ENCODE assay signal across 10 mouse cellular contexts in the genomic region with DNA sequence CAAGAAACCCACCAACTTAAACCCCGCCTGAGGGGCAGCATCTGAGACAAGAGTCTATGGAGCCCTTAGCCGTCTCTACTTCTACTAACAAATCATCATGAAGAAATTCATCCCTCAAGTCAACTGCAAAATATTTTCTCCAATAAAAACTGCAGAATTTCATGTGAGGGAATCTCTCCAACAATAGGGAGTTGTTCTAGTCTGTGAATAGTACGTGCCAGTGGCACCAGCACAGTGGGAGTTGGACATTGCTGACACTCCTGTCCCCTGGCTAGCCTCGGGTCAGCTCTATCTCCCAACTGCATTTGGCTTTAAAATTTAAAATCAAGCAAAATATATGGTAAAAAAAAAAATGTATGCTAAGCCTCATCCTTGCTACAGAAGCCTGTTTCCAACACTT. TPM values are rescaled to one million over a fixed set of nuclear protein-coding genes. Genes with fewer than 3 reads are reported as not detected.
DNase-seq lines count a peak whose midpoint lies in the region; ATAC-seq and TF ChIP-seq lines count a peak whose summit lies in the region.
"Had no signal": no experiment of that assay in that cellular context is flagged by ENCODE, and none has a peak within 500 bp of the region (broad histone marks: within the 10 kb centered on the region; RNA-seq: fewer than 3 reads in every experiment).

No protein-coding gene starts in this region.

- H3K4me1 ChIP-seq in lung, embryonic 15.5 days, result peaks cover 8% of the 10 kb centered on the region; the same call in 1 of the 2 replicates
- H3K4me1 ChIP-seq in forebrain, embryonic 14.5 days (ENCODE audit: control insufficient read depth, insufficient read depth, low read length), result peaks cover 31% of the 10 kb centered on the region
- peaks cover 12% of the 10 kb centered on the region for H3K4me1 ChIP-seq in limb, embryonic 14.5 days (ENCODE audit: control insufficient read depth, insufficient read depth, low read length)
- peaks cover 19% of the 10 kb centered on the region for H3K4me1 ChIP-seq in stomach, embryonic 16.5 days (ENCODE audit: control insufficient read depth, insufficient read depth, low read length)

- no peak for TF ChIP-seq POLR2A in limb, embryonic 14.5 days (IDR thresholded peaks at IDR 0.05; ENCODE audit: borderline replicate concordance, extremely low read depth, insufficient read depth, insufficient read length)

- no peaks in the 10 kb centered on the region for H3K36me3 ChIP-seq in lung, embryonic 15.5 days
- no peaks in the 10 kb centered on the region for H3K36me3 ChIP-seq in forebrain, embryonic 14.5 days (ENCODE audit: control insufficient read depth, insufficient read depth, low read length)
- no peaks in the 10 kb centered on the region for H3K36me3 ChIP-seq in limb, embryonic 14.5 days (ENCODE audit: control insufficient read depth, insufficient read depth, low read length)
- no peaks in the 10 kb centered on the region for H3K36me3 ChIP-seq in stomach, embryonic 16.5 days (ENCODE audit: control insufficient read depth, insufficient read depth, low read length)
- H3K36me3 ChIP-seq: G1E had no signal

- H3K27ac ChIP-seq in lung, embryonic 15.5 days, result no peak overlapping the region
- H3K27ac ChIP-seq in forebrain, embryonic 14.5 days (ENCODE audit: low read depth, low read length), result 0 out of 2 replicates have a peak overlapping the region, but pooled peaks have one; percentile 21
- H3K27ac ChIP-seq in limb, embryonic 14.5 days (replicated peaks; ENCODE audit: low read depth, low read length), result no peak overlapping the region
- no peak overlapping the region for H3K27ac ChIP-seq in stomach, embryonic 16.5 days (ENCODE audit: low read length)

- H3K9ac ChIP-seq in lung, embryonic 15.5 days, result no peak overlapping the region
- H3K9ac ChIP-seq in forebrain, embryonic 14.5 days (ENCODE audit: low read length), result peak overlapping the region; percentile 87
- H3K9ac ChIP-seq in limb, embryonic 14.5 days (ENCODE audit: low read depth, low read length, severe bottlenecking), result peak overlapping the region; percentile 77; the same call in 1 of the 2 replicates
- H3K9ac ChIP-seq in stomach, embryonic 16.5 days (ENCODE audit: low read length), result peak overlapping the region; percentile 79; the same call in 1 of the 2 replicates

- peaks cover 8% of the 10 kb centered on the region; the same call in 1 of the 2 replicates for H3K27me3 ChIP-seq in lung, embryonic 15.5 days
- no peaks in the 10 kb centered on the region for H3K27me3 ChIP-seq in forebrain, embryonic 14.5 days (replicated peaks; ENCODE audit: control insufficient read depth, insufficient read depth, low read length)
- no peaks in the 10 kb centered on the region for H3K27me3 ChIP-seq in limb, embryonic 14.5 days (ENCODE audit: control insufficient read depth, insufficient read depth, low read length)
- H3K27me3 ChIP-seq in stomach, embryonic 16.5 days (ENCODE audit: control insufficient read depth, insufficient read depth, low read length), result no peaks in the 10 kb centered on the region

- peak overlapping the region; percentile 77; the same call in 1 of the 2 replicates for H3K4me2 ChIP-seq in lung, embryonic 15.5 days
- H3K4me2 ChIP-seq in forebrain, embryonic 14.5 days (ENCODE audit: low read length), result peak overlapping the region; percentile 58
- peak overlapping the region; percentile 50 for H3K4me2 ChIP-seq in limb, embryonic 14.5 days (replicated peaks; ENCODE audit: low read depth, low read length, severe bottlenecking)
- peak overlapping the region; percentile 62; the same call in 1 of the 2 replicates for H3K4me2 ChIP-seq in stomach, embryonic 16.5 days (ENCODE audit: low read depth, low read length)

- DNase-seq in lung, adult 18-20 months, result no peak
- no peak for DNase-seq in forebrain, embryonic 14.5 days (ENCODE audit: low spot score)
- DNase-seq in limb, embryonic 14.5 days (ENCODE audit: low spot score), result no peak
- DNase-seq in right cerebral cortex, postnatal 10 days (ENCODE audit: low spot score in 2 of 2), result no peak
- DNase-seq in gastrocnemius, postnatal 10 days, result no peak
- DNase-seq: lung, postnatal 36 days; right cerebral cortex, postnatal 25 days had no signal

- WGBS in lung, embryonic 15.5 days, result 71% methylated on average over 4 of the region's 4 CpGs
- WGBS in forebrain, embryonic 14.5 days, result 36% methylated on average over 4 of the region's 4 CpGs
- WGBS in limb, embryonic 14.5 days, result 76% methylated on average over 4 of the region's 4 CpGs
- WGBS in stomach, embryonic 16.5 days, result 78% methylated on average over 4 of the region's 4 CpGs

- H3K9me3 ChIP-seq in lung, embryonic 15.5 days, result no peaks in the 10 kb centered on the region
- no peaks in the 10 kb centered on the region for H3K9me3 ChIP-seq in forebrain, embryonic 14.5 days (replicated peaks; ENCODE audit: control insufficient read depth, low read length)
- H3K9me3 ChIP-seq in limb, embryonic 14.5 days (ENCODE audit: control insufficient read depth, low read length), result no peaks in the 10 kb centered on the region
- H3K9me3 ChIP-seq in stomach, embryonic 16.5 days (replicated peaks; ENCODE audit: control insufficient read depth, low read length), result no peaks in the 10 kb centered on the region

- ATAC-seq in lung, embryonic 15.5 days (ENCODE audit: borderline replicate concordance, extremely low read depth, low FRiP score, low TSS enrichment), result no peak
- no peak for ATAC-seq in forebrain, embryonic 14.5 days
- no peak for ATAC-seq in limb, embryonic 14.5 days (ENCODE audit: low FRiP score, low read depth)
- no peak for ATAC-seq in stomach, embryonic 16.5 days (ENCODE audit: insufficient read depth, low FRiP score)

- H3K4me3 ChIP-seq in lung, embryonic 15.5 days, result no peak overlapping the region
- peak overlapping the region; percentile 90 for H3K4me3 ChIP-seq in forebrain, embryonic 14.5 days (ENCODE audit: low read depth, low read length)
- peak overlapping the region; percentile 67; the same call in 1 of the 2 replicates for H3K4me3 ChIP-seq in limb, embryonic 14.5 days (replicated peaks; ENCODE audit: low read length)
- peak overlapping the region; percentile 62; the same call in 1 of the 2 replicates for H3K4me3 ChIP-seq in stomach, embryonic 16.5 days (replicated peaks; ENCODE audit: low read length)

RNA-seq across cellular contexts. Expression of a gene that starts 1.4 kb away (rescaled TPM):
- 63.6 and 64.8 TPM in 2 replicates for polyA plus RNA-seq in lung, embryonic 15.5 days (2015; fragmentation: Nextera tagmentation; extraction: Ambion mirVana)
- 66.6 and 72.1 TPM in 2 replicates for polyA plus RNA-seq in forebrain, embryonic 14.5 days (2014; fragmentation: Nextera tagmentation; extraction: Ambion mirVana)
- 100 and 103 TPM in 2 replicates for polyA plus RNA-seq in limb, embryonic 14.5 days (2012; rRNA removed)
- polyA plus RNA-seq in limb, embryonic 14.5 days (2014; fragmentation: Nextera tagmentation; extraction: Ambion mirVana), result 110 and 112 TPM in 2 replicates
- polyA plus RNA-seq in stomach, embryonic 16.5 days (2015; fragmentation: Nextera tagmentation; extraction: Ambion mirVana), result 53.5 and 59.6 TPM in 2 replicates
- total RNA-seq in gastrocnemius, postnatal 10 days (2021), result 10 to 100 TPM; 28.7 to 34.4 TPM
- total RNA-seq: G1E had no signal
- polyA plus RNA-seq: G1E had no signal
